ENCODE assay signal across 14 mouse cellular contexts in genomic region chr4:139509069-139509468, GRCm38 (mm10).
"Had no signal": no experiment of that assay in that cellular context is flagged by ENCODE, and none has a peak within 500 bp of the region (broad histone marks: within the 10 kb centered on the region; RNA-seq: fewer than 3 reads in every experiment).

No protein-coding gene starts in this region.

- H3K4me1 ChIP-seq: limb, embryonic 13.5 days; neural tube, embryonic 12.5 days had no signal

- ATAC-seq: inflammation-experienced regulatory T-cells, adult 6 months had no signal

- H3K36me3 ChIP-seq: limb, embryonic 13.5 days; midbrain, embryonic 10.5 days; neural tube, embryonic 12.5 days had no signal

- H3K9ac ChIP-seq: limb, embryonic 13.5 days; liver, embryonic 14.5 days; neural tube, embryonic 12.5 days had no signal

- H3K4me2 ChIP-seq: limb, embryonic 13.5 days; neural tube, embryonic 12.5 days had no signal

- H3K27me3 ChIP-seq: limb, embryonic 13.5 days; neural tube, embryonic 12.5 days had no signal

- H3K27ac ChIP-seq: layer of hippocampus, adult 2 months; limb, embryonic 13.5 days; liver, embryonic 14.5 days; midbrain, embryonic 10.5 days; neural tube, embryonic 12.5 days had no signal

- DNase-seq: kidney, adult 8-10 months; kidney, postnatal 25 days; lung, adult 2 months; lung, postnatal 10 days; lung, postnatal 4 days; midbrain, embryonic 14.5 days; right cerebral cortex, postnatal 14 days; thymus, postnatal 4 days had no signal

- H3K4me3 ChIP-seq: layer of hippocampus, adult 2 months; limb, embryonic 13.5 days; midbrain, embryonic 10.5 days; neural tube, embryonic 12.5 days had no signal
